Mouse (Mus musculus) MEL (cell line): Measurements from ENCODE around the gene Nlrx1. TPM values are rescaled to one million over a fixed set of nuclear protein-coding genes. Genes with fewer than 3 reads are reported as not detected.

Experiments used
- DNase-seq: peaks from one replicate; pipeline ENCODE4 v3.0.0; 2011; ENCODE audit warnings: low read depth, low spot score
- H3K27ac ChIP-seq: 2 replicates; pipeline ENCODE4 v1.5.1; 2012; ENCODE audit warnings: low read depth, mild to moderate bottlenecking, control low read depth, low read length, moderate library complexity; ENCODE audit not compliant: control insufficient read depth
- H3K27me3 ChIP-seq, 2 experiments: fragments of 150-350 bp in 1 of 2; sonication (generic) in 1 of 2; 2 replicates each; pipeline ENCODE4 v1.6.1; 2012; ENCODE audit warnings: low read length in 2 of 2, mild to moderate bottlenecking in 2 of 2, improper control_type of control experiment in 1 of 2, moderate library complexity in 1 of 2; ENCODE audit not compliant: insufficient read depth in 2 of 2, control insufficient read depth in 1 of 2
- H3K36me3 ChIP-seq, 2 experiments: 2 replicates each; pipeline ENCODE4 v1.6.1; 2012 to 2014; ENCODE audit warnings: low read length in 2 of 2, improper control_type of control experiment in 1 of 2, inconsistent platforms in 1 of 2, mild to moderate bottlenecking in 1 of 2; ENCODE audit not compliant: insufficient read depth in 2 of 2, control insufficient read depth in 1 of 2
- H3K4me1 ChIP-seq, 2 experiments: fragments of 150-350 bp in 1 of 2; sonication (generic) in 1 of 2; 2 replicates each; pipeline ENCODE4 v1.6.1; 2012; ENCODE audit warnings: low read length in 2 of 2, improper control_type of control experiment in 1 of 2, mild to moderate bottlenecking in 1 of 2; ENCODE audit not compliant: insufficient read depth in 2 of 2, control insufficient read depth in 1 of 2
- H3K4me3 ChIP-seq, 2 experiments: fragments of 150-350 bp in 1 of 2; sonication (generic) in 1 of 2; 2 replicates each; pipeline ENCODE4 v1.5.1; 2012; ENCODE audit warnings: low read depth in 2 of 2, low read length in 2 of 2, mild to moderate bottlenecking in 2 of 2, moderate library complexity in 2 of 2, control low read depth in 1 of 2, improper control_type of control experiment in 1 of 2; ENCODE audit not compliant: control insufficient read depth in 1 of 2, insufficient read depth in 1 of 2
- H3K79me2 ChIP-seq: 2 replicates; pipeline ENCODE4 v1.6.1; 2012; ENCODE audit warnings: mild to moderate bottlenecking, low read length, moderate library complexity; ENCODE audit not compliant: control insufficient read depth, poor library complexity, insufficient read depth
- H3K9ac ChIP-seq: 2 replicates; pipeline ENCODE4 v1.6.1; 2012; ENCODE audit warnings: low read depth, mild to moderate bottlenecking, control low read depth, low read length, moderate library complexity; ENCODE audit not compliant: control insufficient read depth, poor library complexity, severe bottlenecking
- H3K9me3 ChIP-seq: fragments of 150-350 bp; sonication (generic); replicated peaks from 2 replicates; pipeline ENCODE4 v1.6.1; 2012; ENCODE audit warnings: mild to moderate bottlenecking, low read length, improper control_type of control experiment, moderate library complexity; ENCODE audit not compliant: insufficient read depth
- BHLHE40 ChIP-seq: IDR thresholded peaks from 2 replicates; pipeline ENCODE4 v1.6.1; 2012; ENCODE audit warnings: low read depth, mild to moderate bottlenecking, inconsistent platforms, low read length, improper control_type of control experiment, borderline replicate concordance
- CHD1 ChIP-seq: IDR thresholded peaks from 2 replicates; pipeline ENCODE4 v1.6.1; 2012; ENCODE audit warnings: low read depth, mild to moderate bottlenecking, inconsistent platforms, low read length, improper control_type of control experiment
- CHD2 ChIP-seq: IDR thresholded peaks from 2 replicates; pipeline ENCODE4 v1.6.1; 2011; ENCODE audit warnings: low read length, improper control_type of control experiment
- CTCF ChIP-seq, 3 experiments: IDR thresholded peaks in 2 of 3; conservative IDR thresholded peaks in 1 of 3; 2 replicates each; pipeline ENCODE4 v1.5.1; 2011 to 2012; ENCODE audit warnings: low read length in 3 of 3, low read depth in 2 of 3, mild to moderate bottlenecking in 2 of 3, improper control_type of control experiment in 1 of 3, inconsistent platforms in 1 of 3, mixed read lengths in 1 of 3, moderate library complexity in 1 of 3; ENCODE audit not compliant: control insufficient read depth in 1 of 3, insufficient read depth in 1 of 3, poor library complexity in 1 of 3, severe bottlenecking in 1 of 3
- E2F4 ChIP-seq: IDR thresholded peaks from 2 replicates; pipeline ENCODE4 v1.6.1; 2011; ENCODE audit warnings: low read depth, low read length, improper control_type of control experiment, borderline replicate concordance
- ELF1 ChIP-seq: IDR thresholded peaks from 2 replicates; pipeline ENCODE4 v1.6.1; 2014; ENCODE audit warnings: low read depth, mild to moderate bottlenecking, inconsistent platforms, low read length, improper control_type of control experiment, moderate library complexity
- EP300 ChIP-seq, 2 experiments: IDR thresholded peaks; 2 replicates each; pipeline ENCODE4 v1.6.1; 2011; ENCODE audit warnings: improper control_type of control experiment in 2 of 2, low read length in 2 of 2, low read depth in 1 of 2, mild to moderate bottlenecking in 1 of 2
- ETS1 ChIP-seq: IDR thresholded peaks from 2 replicates; pipeline ENCODE4 v1.6.1; 2012; ENCODE audit warnings: low read depth, mild to moderate bottlenecking, inconsistent platforms, low read length, improper control_type of control experiment, moderate library complexity
- GATA1 ChIP-seq: IDR thresholded peaks from 2 replicates; pipeline ENCODE4 v1.6.1; 2011; ENCODE audit warnings: low read depth, low read length, improper control_type of control experiment
- JUND ChIP-seq: IDR thresholded peaks from 2 replicates; pipeline ENCODE4 v1.6.1; 2011; ENCODE audit warnings: low read depth, mild to moderate bottlenecking, improper control_type of control experiment, low read length
- MAFK ChIP-seq: IDR thresholded peaks from 2 replicates; pipeline ENCODE4 v1.6.1; 2011; ENCODE audit warnings: low read depth, mild to moderate bottlenecking, low read length, improper control_type of control experiment, borderline replicate concordance
- MAZ ChIP-seq: IDR thresholded peaks from 2 replicates; pipeline ENCODE4 v1.6.1; 2012; ENCODE audit warnings: low read depth, mild to moderate bottlenecking, inconsistent platforms, low read length, improper control_type of control experiment
- MEF2A ChIP-seq: IDR thresholded peaks from 2 replicates; pipeline ENCODE4 v1.6.1; 2014; ENCODE audit warnings: low read depth, mild to moderate bottlenecking, inconsistent platforms, low read length, improper control_type of control experiment; ENCODE audit not compliant: poor library complexity, insufficient replicate concordance, severe bottlenecking; ENCODE audit errors: extremely low read depth
- MXI1 ChIP-seq: IDR thresholded peaks from 2 replicates; pipeline ENCODE4 v1.6.1; 2011; ENCODE audit warnings: mild to moderate bottlenecking, low read depth, low read length, improper control_type of control experiment
- MYC ChIP-seq: IDR thresholded peaks from 2 replicates; pipeline ENCODE4 v1.6.1; 2011; ENCODE audit warnings: low read depth, mild to moderate bottlenecking, low read length, improper control_type of control experiment, moderate library complexity
- NELFE ChIP-seq: IDR thresholded peaks from 2 replicates; pipeline ENCODE4 v1.6.1; 2011; ENCODE audit warnings: low read depth, low read length, improper control_type of control experiment
- NRF1 ChIP-seq: IDR thresholded peaks from 2 replicates; pipeline ENCODE4 v1.6.1; 2014; ENCODE audit warnings: low read depth, mild to moderate bottlenecking, inconsistent platforms, low read length, improper control_type of control experiment, moderate library complexity; ENCODE audit not compliant: poor library complexity, insufficient read depth, severe bottlenecking
- POLR2A ChIP-seq, 2 experiments: IDR thresholded peaks; 2 replicates each; pipeline ENCODE4 v1.6.1; 2011 to 2012; ENCODE audit warnings: low read length in 2 of 2, mild to moderate bottlenecking in 2 of 2, control low read depth in 1 of 2, improper control_type of control experiment in 1 of 2, low read depth in 1 of 2, moderate library complexity in 1 of 2; ENCODE audit not compliant: control insufficient read depth in 1 of 2, insufficient read depth in 1 of 2, poor library complexity in 1 of 2
- POLR2AphosphoS5 ChIP-seq: IDR thresholded peaks from 2 replicates; pipeline ENCODE4 v1.6.1; 2012; ENCODE audit warnings: low read depth, borderline replicate concordance, mild to moderate bottlenecking, inconsistent platforms, low read length, moderate library complexity, mixed read lengths
- SIN3A ChIP-seq: IDR thresholded peaks from 2 replicates; pipeline ENCODE4 v1.6.1; 2012; ENCODE audit warnings: low read length, improper control_type of control experiment, inconsistent platforms
- SMC3 ChIP-seq: IDR thresholded peaks from 2 replicates; pipeline ENCODE4 v1.6.1; 2011; ENCODE audit warnings: low read depth, low read length, improper control_type of control experiment
- TBP ChIP-seq: IDR thresholded peaks from 2 replicates; pipeline ENCODE4 v1.8.0; 2011; ENCODE audit warnings: low read depth, low read length, improper control_type of control experiment
- USF1 ChIP-seq: IDR thresholded peaks from 2 replicates; pipeline ENCODE4 v1.6.1; 2014; ENCODE audit warnings: low read depth, mild to moderate bottlenecking, inconsistent platforms, low read length, improper control_type of control experiment, moderate library complexity
- USF2 ChIP-seq, 2 experiments: IDR thresholded peaks; 2 replicates each; pipeline ENCODE4 v1.6.1; 2011 to 2012; ENCODE audit warnings: improper control_type of control experiment in 2 of 2, low read length in 2 of 2, borderline replicate concordance in 1 of 2, inconsistent platforms in 1 of 2, low read depth in 1 of 2, mild to moderate bottlenecking in 1 of 2; ENCODE audit not compliant: insufficient read depth in 1 of 2
- ZC3H11A ChIP-seq: IDR thresholded peaks from 2 replicates; pipeline ENCODE4 v1.6.1; 2012; ENCODE audit warnings: low read depth, mild to moderate bottlenecking, inconsistent platforms, low read length, improper control_type of control experiment
- ZKSCAN1 ChIP-seq: IDR thresholded peaks from 2 replicates; pipeline ENCODE4 v1.6.1; 2012; ENCODE audit warnings: low read depth, mild to moderate bottlenecking, inconsistent platforms, low read length, improper control_type of control experiment, moderate library complexity
- ZMIZ1 ChIP-seq: IDR thresholded peaks from 2 replicates; pipeline ENCODE4 v1.6.1; 2012; ENCODE audit warnings: low read depth, mild to moderate bottlenecking, inconsistent platforms, low read length, improper control_type of control experiment, moderate library complexity
- ZNF384 ChIP-seq: IDR thresholded peaks from 2 replicates; pipeline ENCODE4 v1.6.1; 2012; ENCODE audit warnings: low read depth, mild to moderate bottlenecking, inconsistent platforms, low read length, improper control_type of control experiment
- polyA plus RNA-seq, 2 experiments: library from polyadenylated mRNA; stranded (reverse) in 1 of 2; unstranded in 1 of 2; fragments of >175 nt in 1 of 2; fragments of >200 nt in 1 of 2; gene quantifications; 2 replicates each; pipeline versions ENCODE4 v1.2.1 to v1.2.4; 2012; ENCODE audit warnings: low replicate concordance in 2 of 2, low read depth in 1 of 2; ENCODE audit not compliant: insufficient read length in 2 of 2, insufficient read depth in 1 of 2, missing spikeins in 1 of 2
- total RNA-seq: library from RNA; depleted of rRNA; stranded (reverse); fragments of 300-350 nt; gene quantifications from 2 replicates; pipeline ENCODE4 v1.2.3, GENCODE M21; 2012

The Nlrx1 gene
- total and polyA plus RNA-seq, 3 experiments: 1.2 to 7.0 TPM; not detected in 1

DNA sequence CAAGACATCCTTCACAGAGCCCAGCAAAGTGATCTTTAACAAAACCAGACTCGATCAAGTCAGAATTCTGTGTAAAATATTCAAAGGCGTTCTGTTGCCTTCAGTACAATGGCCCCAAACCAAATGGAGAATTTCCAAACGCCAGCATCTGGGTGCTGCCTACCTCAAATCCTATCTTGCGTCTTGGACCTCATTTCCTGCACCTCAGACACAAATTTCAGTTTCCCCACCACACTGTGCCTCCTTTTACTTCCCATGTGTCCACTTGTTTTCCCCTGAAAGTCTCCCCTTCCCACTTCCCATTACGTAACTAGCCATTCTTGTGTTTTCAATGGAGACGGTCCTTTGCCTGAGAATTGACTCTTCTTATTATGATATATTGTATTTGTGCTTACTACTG is 38.1 kb upstream of the Nlrx1 start:
- H3K4me1 ChIP-seq: peaks cover 0 to 8% of the 10 kb centered on the region in 2 experiments; a peak in 2 of 4 replicates
- H3K9me3 ChIP-seq: no peaks in the 10 kb centered on the region
- no peaks in the 10 kb centered on the region for H3K27me3 ChIP-seq
- H3K4me3 ChIP-seq: no peak overlapping the region
- H3K36me3 ChIP-seq: peaks cover 0 to 9% of the 10 kb centered on the region in 2 experiments
- no peak overlapping the region for H3K9ac ChIP-seq
- DNase-seq: no peak
- no peak overlapping the region for H3K27ac ChIP-seq
- TF ChIP-seq POLR2AphosphoS5 (no peak), SMC3 (no peak), SIN3A (no peak), EP300 (IDR thresholded peaks at IDR 0.05; ENCODE audit: low read depth in 1 of 2, low read length in 2 of 2) (no peak), NRF1 (no peak), USF2 (IDR thresholded peaks at IDR 0.05; ENCODE audit: borderline replicate concordance in 1 of 2, insufficient read depth in 1 of 2, low read depth in 1 of 2, low read length in 2 of 2) (no peak), MEF2A (no peak), POLR2A (IDR thresholded peaks at IDR 0.05; ENCODE audit: control insufficient read depth in 1 of 2, insufficient read depth in 1 of 2, low read depth in 1 of 2, low read length in 2 of 2, poor library complexity in 1 of 2) (no peak)
- H3K79me2 ChIP-seq: peaks cover 14% of the 10 kb centered on the region

DNA sequence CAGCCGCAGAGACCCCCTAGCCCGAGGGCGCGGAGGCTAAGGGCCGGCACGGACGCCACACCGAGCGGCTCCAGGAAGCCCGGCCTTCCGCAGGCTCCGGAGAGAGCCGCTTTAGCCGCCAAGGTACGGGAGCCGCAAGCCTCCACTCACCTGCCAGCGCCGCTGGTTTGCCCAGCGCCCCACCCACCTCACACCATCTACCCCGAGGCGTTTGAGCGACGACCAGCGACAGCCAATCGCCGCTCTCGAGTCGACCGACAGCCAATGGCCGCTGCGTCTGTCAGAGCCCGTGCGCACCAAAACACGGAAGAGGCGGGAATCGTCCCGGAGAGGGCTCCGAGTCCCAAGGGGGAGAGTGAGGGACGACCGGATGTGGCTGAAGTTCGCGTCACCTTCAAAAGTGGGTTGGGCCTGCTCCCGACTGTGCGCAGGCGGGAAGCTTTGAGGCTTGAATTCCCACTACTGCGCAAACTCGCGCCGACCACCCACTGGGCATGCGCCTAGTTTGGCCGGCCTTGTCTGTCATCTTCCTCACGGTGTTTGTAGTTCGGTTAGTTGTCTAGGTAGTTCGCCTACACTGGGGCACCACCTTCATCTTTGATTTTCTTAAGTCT is 37.2 kb upstream of the Nlrx1 start, which contains the start of gene Hinfp:
Gene Hinfp, minus strand, starts transcription at position 206 of the 614 bp plus-strand sequence.
- Histone ChIP-seq H3K27ac (peak within 1 kb of the TSS; percentile 79), H3K4me3 (peak within 1 kb of the TSS; percentile 75 to 96), H3K9ac (peak within 1 kb of the TSS; percentile 89), H3K4me1 (peaks cover 0 to 8% of the 10 kb centered on the region in 2 experiments; a peak in 2 of 4 replicates), H3K36me3 (peaks cover 3 to 9% of the 10 kb centered on the region in 2 experiments), H3K9me3 (no peaks in the 10 kb centered on the region), H3K27me3 (no peaks in the 10 kb centered on the region), H3K79me2 (peaks cover 14% of the 10 kb centered on the region)
- peak; percentile 99 for DNase-seq
- TF ChIP-seq NRF1: peak; percentile 96
- TF ChIP-seq MYC: peak; percentile 55; the same call in 1 of the 2 replicates
- peak; percentile 100 for TF ChIP-seq SIN3A
- TF ChIP-seq NELFE: peak; percentile 95
- peak; percentile 83 for TF ChIP-seq TBP
- TF ChIP-seq MEF2A: no peak
- no peak; a peak in 1 of 4 replicates for TF ChIP-seq EP300 (IDR thresholded peaks at IDR 0.05; ENCODE audit: low read depth in 1 of 2, low read length in 2 of 2)
- no peak for TF ChIP-seq ZNF384
- TF ChIP-seq USF2 (IDR thresholded peaks at IDR 0.05; ENCODE audit: borderline replicate concordance in 1 of 2, insufficient read depth in 1 of 2, low read depth in 1 of 2, low read length in 2 of 2): no peak
- 0 out of 2 replicates have a peak, but pooled peaks have one; percentile 54 for TF ChIP-seq ETS1
- peak; percentile 99 for TF ChIP-seq ELF1
- no peak for TF ChIP-seq POLR2AphosphoS5
- no peak for TF ChIP-seq CTCF (IDR thresholded peaks at IDR 0.05 in 2 of 3, conservative IDR thresholded peaks at IDR 0.05 in 1 of 3; ENCODE audit: control insufficient read depth in 1 of 3, insufficient read depth in 1 of 3, low read depth in 2 of 3, low read length in 3 of 3, poor library complexity in 1 of 3, severe bottlenecking in 1 of 3)
- no peak for TF ChIP-seq ZC3H11A
- TF ChIP-seq E2F4: peak; percentile 94; the same call in 1 of the 2 replicates
- TF ChIP-seq GATA1: no peak
- no peak; the same call in 1 of the 2 replicates for TF ChIP-seq MAZ
- TF ChIP-seq JUND: no peak
- no peak for TF ChIP-seq SMC3
- peak; percentile 88 for TF ChIP-seq ZKSCAN1
- peak; percentile 82 for TF ChIP-seq MXI1
- TF ChIP-seq CHD2: no peak
- TF ChIP-seq MAFK: no peak
- TF ChIP-seq CHD1: no peak
- TF ChIP-seq USF1: peak; percentile 67
- peak; percentile 90 for TF ChIP-seq ZMIZ1
- peak; percentile 52; the same call in 1 of the 2 replicates for TF ChIP-seq BHLHE40
